Mouse (Mus musculus) adrenal gland, adult 10 weeks (tissue): ENCODE data around the gene Rad9a. TPM values are rescaled to one million over a fixed set of nuclear protein-coding genes. Genes with fewer than 3 reads are reported as not detected.

Source experiments
- polyA plus RNA-seq: library from polyadenylated mRNA; stranded (reverse); fragments of 350-450 nt; fragmentation: Illumina TruSeq; extraction: RNeasy Lipid Tissue Mini Kit (QIAGEN cat#74804); gene quantifications from one replicate; pipeline ENCODE4 v1.2.3, GENCODE M21; 2014; ENCODE audit warnings: low read depth, low replicate concordance

Rad9a gene
- 3.1 TPM for polyA plus RNA-seq

GRCm38 (mm10) chr19:4201291-4201909 is at the start of gene Rad9a:
Rad9a (minus strand) TSS chr19:4201662.

GRCm38 (mm10) chr19:4231253-4232185 is 30.1 kb upstream of the Rad9a start, which contains the start of gene Pold4:
Pold4 (plus strand) TSS chr19:4231899.

DNA sequence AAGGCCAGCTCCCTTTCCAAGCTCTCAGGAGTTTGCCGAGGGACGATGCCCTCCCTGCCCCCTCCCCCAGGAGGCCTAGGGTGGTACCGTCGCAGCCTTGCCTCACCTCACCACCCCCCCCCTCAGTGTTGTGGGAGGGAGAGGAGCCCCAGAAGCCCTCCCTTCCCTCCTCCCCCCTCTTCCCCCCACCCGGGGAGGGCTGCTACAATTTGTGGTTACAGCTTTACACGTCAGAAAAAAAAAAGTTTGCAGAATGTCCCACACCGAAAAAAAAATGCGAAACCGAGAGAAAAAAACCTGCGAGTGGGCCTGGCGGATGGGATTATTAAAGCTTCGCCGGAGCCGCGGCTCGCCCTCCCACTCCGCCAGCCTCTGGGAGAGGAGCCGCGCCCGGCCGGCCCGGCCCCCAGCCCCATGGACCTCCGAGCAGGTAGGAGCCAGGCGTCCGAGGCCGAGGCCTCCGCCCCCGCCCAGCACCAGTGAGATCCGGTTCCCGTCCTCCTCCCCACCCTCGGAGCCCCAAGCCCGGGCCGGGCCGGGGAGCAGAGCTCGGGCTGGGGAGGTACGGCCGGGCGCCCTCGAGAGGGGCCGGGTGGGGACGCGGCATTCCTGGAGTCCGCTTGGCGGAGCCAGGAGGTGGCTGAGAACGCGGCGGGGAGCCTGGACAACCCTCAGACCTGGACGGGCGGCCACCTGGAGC is 12.8 kb upstream of the Rad9a start, which contains the start of the genes Clcf1 and AC109138.7:
Gene Clcf1, plus strand, starts transcription at position 168 of the 700 bp plus-strand sequence.
Gene AC109138.7, plus strand, starts transcription at position 287 of the 700 bp plus-strand sequence.

DNA sequence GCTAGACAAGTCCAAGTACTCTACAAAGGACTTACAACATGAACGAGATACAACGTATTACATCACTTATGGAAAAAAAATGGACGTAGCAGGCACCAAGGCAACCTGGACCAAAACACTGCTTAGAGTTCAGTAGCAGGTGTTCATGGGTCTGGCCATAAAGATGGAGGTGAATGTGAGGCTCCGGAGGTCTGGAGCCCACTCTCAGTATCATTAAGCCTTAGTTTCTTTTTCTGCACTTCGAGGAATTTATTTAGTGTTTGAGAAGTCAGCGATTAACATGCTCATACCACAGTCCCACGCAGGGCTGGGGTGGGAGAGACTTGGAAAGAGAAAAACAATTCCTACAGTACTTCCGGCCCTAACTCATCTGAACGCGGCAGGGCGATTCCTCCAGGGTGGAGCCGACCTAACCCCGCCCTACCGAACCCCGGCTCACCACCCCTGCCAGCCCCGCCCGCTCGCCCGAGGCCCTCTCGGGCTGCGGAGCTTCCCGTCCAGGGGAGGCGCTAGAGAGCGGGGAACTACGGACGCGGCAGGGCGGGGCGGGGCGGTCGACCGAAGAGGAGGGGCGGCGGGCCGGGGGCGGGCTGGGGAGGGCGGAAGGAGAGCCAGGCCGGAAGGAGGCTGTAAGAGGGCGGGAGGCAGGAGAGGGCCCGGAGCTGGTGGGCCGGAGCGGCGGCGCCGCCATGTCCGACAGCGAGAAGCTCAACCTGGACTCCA is 9.8 kb downstream of the Rad9a start, which contains the start of gene Ppp1ca:
Gene Ppp1ca, plus strand, starts transcription at position 538 of the 723 bp plus-strand sequence.

GRCm38 (mm10) chr19:4190831-4191334 is 10.6 kb downstream of the Rad9a start, which contains the start of gene Tbc1d10c:
Tbc1d10c (minus strand) TSS chr19:4191284.

GRCm38 (mm10) chr19:4175368-4175947 is 26.0 kb downstream of the Rad9a start, which contains the start of gene Carns1:
Carns1 (minus strand) TSS chr19:4175479.

DNA sequence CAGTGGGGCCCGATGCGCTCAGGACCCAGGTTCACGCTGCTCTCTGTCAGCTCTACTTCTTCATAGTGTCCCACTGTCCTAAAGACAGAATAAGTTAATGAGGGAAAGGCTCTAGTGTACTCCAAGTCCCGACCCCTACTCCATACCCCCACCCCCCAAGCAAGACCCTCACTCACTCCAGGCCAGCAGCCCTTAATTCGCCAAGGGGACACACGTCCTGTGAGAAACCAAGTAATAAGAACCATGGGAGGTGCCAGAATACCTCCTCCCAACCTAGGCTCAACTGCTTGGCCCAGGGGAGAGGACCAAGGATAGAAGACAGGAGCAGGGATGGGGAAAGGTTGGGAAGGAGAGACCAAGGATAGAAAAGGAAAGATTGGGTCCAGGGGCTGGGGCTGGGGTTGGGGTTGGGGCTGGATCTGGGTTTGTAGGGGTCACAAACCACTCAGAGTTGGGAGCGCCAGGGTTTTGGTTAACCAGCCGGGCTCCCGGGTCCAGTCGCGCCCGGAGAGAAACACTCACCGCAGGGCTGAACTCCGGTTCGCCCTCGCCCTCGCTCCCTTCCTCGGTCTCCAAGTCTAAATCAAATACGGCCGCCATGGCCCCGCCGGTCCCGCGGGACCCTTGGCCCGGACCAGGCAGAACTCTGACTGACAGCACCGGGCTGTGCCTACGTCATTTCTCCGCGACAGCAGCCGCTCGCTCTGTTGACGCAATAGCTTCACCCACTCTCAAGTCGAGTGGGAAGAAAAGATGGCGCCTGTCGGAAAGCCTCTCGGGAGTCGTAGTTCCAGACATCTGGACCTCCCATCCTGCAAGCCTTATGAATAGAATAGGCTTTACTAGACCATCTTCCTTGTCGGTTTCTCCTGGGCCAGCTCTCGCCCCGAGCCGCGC is 38.6 kb downstream of the Rad9a start, which contains the start of gene Rps6kb2:
Gene Rps6kb2, minus strand, starts transcription at position 709 of the 897 bp plus-strand sequence.

DNA sequence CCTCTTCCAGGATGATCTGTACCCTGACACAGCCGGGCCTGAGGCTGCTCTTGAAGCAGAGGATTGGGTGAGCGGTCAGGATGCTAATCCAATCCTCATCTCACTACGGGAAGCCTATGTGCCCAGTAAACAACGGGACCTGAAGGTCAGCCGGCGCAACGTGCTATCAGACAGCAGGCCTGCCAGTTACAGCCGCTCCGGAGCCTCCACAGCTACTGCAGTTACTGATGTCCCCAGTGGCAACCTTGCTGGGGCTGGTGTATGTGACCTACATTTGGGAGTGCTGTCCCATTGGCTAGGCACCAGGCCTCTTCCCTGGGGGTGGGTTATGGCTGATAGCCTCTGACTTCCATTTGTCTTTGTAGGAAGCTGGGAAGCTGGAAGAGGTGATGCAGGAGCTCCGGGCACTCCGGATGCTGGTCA is 48.2 kb downstream of the Rad9a start, which contains the start of gene Ptprcap:
Gene Ptprcap, plus strand, starts transcription at position 373 of the 423 bp plus-strand sequence.

DNA sequence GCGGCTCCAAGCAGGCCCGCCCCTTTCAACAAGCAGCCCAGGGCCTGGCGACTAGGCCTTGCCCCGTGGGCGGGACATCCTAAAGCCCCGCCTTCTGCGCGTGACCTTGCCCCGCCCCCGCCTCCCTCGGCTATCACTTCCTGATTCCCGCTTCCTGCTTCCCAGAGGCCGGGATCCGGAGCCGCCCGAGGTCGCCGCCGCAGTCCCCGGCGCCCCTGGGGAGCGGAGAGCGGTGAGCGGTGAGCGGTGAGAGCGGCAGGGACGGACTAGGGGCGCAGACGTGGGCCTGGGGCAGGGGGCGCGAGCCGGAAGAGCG is 53.0 kb downstream of the Rad9a start, which contains the start of gene Coro1b:
Gene Coro1b, plus strand, starts transcription at position 129 of the 316 bp plus-strand sequence.

Other genes with a start within 250 kb of the Rad9a start
- gene Aldh3b3, start 243.0 kb downstream of the Rad9a start, polyA plus RNA-seq, result not detected
- gene Aldh3b2, start 229.3 kb downstream of the Rad9a start, polyA plus RNA-seq, result 0.99 TPM
- 3.2 TPM for gene Acy3, start 215.1 kb downstream of the Rad9a start, polyA plus RNA-seq
- gene Tbx10, start 208.9 kb downstream of the Rad9a start, polyA plus RNA-seq, result not detected
- not detected for gene Nudt8, start 201.1 kb downstream of the Rad9a start, polyA plus RNA-seq
- gene Gm49405, start 201.0 kb downstream of the Rad9a start, polyA plus RNA-seq, result not detected
- gene Doc2g, start 198.3 kb downstream of the Rad9a start, polyA plus RNA-seq, result not detected
- gene Ndufv1, start 188.9 kb downstream of the Rad9a start, polyA plus RNA-seq, result 6.6 TPM
- gene Gstp1, start 163.7 kb downstream of the Rad9a start, polyA plus RNA-seq, result 19.5 TPM
- gene Gstp2, start 155.6 kb downstream of the Rad9a start, polyA plus RNA-seq, result 9.4 TPM
- gene Gstp3, start 142.1 kb downstream of the Rad9a start, polyA plus RNA-seq, result not detected
- gene Cabp2, start 120.1 kb downstream of the Rad9a start, polyA plus RNA-seq, result not detected
- gene Cdk2ap2, start 104.5 kb downstream of the Rad9a start, polyA plus RNA-seq, result 1.1 TPM
- gene Pitpnm1, start 101.7 kb downstream of the Rad9a start, polyA plus RNA-seq, result 0.87 TPM
- 1.1 TPM for gene Aip, start 75.8 kb downstream of the Rad9a start, polyA plus RNA-seq
- gene Gpr152, start 61.9 kb downstream of the Rad9a start, polyA plus RNA-seq, result not detected
- not detected for gene Cabp4, start 57.6 kb downstream of the Rad9a start, polyA plus RNA-seq
- gene Coro1b, start 53.0 kb downstream of the Rad9a start, polyA plus RNA-seq, result 31.5 TPM
- gene Ptprcap, start 48.1 kb downstream of the Rad9a start, polyA plus RNA-seq, result 3.5 TPM
- gene Rps6kb2, start 38.3 kb downstream of the Rad9a start, polyA plus RNA-seq, result 3.1 TPM
- 0.93 TPM for gene Carns1, start 26.2 kb downstream of the Rad9a start, polyA plus RNA-seq
- gene Tbc1d10c, start 10.4 kb downstream of the Rad9a start, polyA plus RNA-seq, result not detected
- gene Ppp1ca, start 9.6 kb downstream of the Rad9a start, polyA plus RNA-seq, result 103 TPM
- 0.70 TPM for gene Clcf1, start 12.6 kb upstream of the Rad9a start, polyA plus RNA-seq
- gene AC109138.7, start 12.7 kb upstream of the Rad9a start, polyA plus RNA-seq, result not detected
- gene Pold4, start 30.2 kb upstream of the Rad9a start, polyA plus RNA-seq, result not detected
- 3.0 TPM for gene Ssh3, start 67.5 kb upstream of the Rad9a start, polyA plus RNA-seq
- not detected for gene Ankrd13d, start 81.5 kb upstream of the Rad9a start, polyA plus RNA-seq
- gene Grk2, start 104.6 kb upstream of the Rad9a start, polyA plus RNA-seq, result 10.8 TPM
- gene Kdm2a, start 196.6 kb upstream of the Rad9a start, polyA plus RNA-seq, result 63.7 TPM
- gene Rhod, start 237.8 kb upstream of the Rad9a start, polyA plus RNA-seq, result 2.3 TPM